Mouse (Mus musculus) mature B cell (primary cell): ENCODE measurements around the gene Upk2.
"Not testable (repeated sequence)": the region's sequence is repeated elsewhere in the genome, so short reads cannot be mapped to it uniquely, and the experiment has no call there.

ENCODE experiments used
- in situ Hi-C: fragments of 300-500 bp; cut with MboI; formaldehyde crosslinking; loops from 2 replicates; pipeline ENCODE4 v1.14.3; 2019

Upk2 gene

GRCm38 (mm10) chr9:44468800-44469199 lies 14.0 kb upstream of the Upk2 start:
- in situ Hi-C loops = no loop called here

GRCm38 (mm10) chr9:44468224-44468623 lies 13.4 kb upstream of the Upk2 start:
- in situ Hi-C loops = no loop called here

GRCm38 (mm10) chr9:44461950-44462349 lies 7.2 kb upstream of the Upk2 start:
- in situ Hi-C loops = no loop called here

- in situ Hi-C loops = loop anchor here (5.0 kb wide), 1 partner anchor 45 kb away; no protein-coding TSS in a partner anchor
Measured at GRCm38 (mm10) chr9:44457035-44457742, 2.4 kb upstream of the Upk2 start.

GRCm38 (mm10) chr9:44454132-44454890 lies 465 bp downstream of the Upk2 start:
- in situ Hi-C loops = no loop called here

GRCm38 (mm10) chr9:44450387-44450786 lies 4.4 kb downstream of the Upk2 start:
- in situ Hi-C loops = no loop called here

- in situ Hi-C loops = not testable (repeated sequence)
Measured at GRCm38 (mm10) chr9:44444402-44445025, 10.3 kb downstream of the Upk2 start.

GRCm38 (mm10) chr9:44440961-44441360 lies 13.8 kb downstream of the Upk2 start, which contains the start of gene Foxr1:
Foxr1 (minus strand) TSS chr9:44441136.
- in situ Hi-C loops = no loop called here

GRCm38 (mm10) chr9:44435747-44436146 lies 19.0 kb downstream of the Upk2 start:
- in situ Hi-C loops = no loop called here

- in situ Hi-C loops = no loop called here
Measured at GRCm38 (mm10) chr9:44432577-44433185, 22.1 kb downstream of the Upk2 start.

GRCm38 (mm10) chr9:44423576-44423975 lies 31.2 kb downstream of the Upk2 start:
- in situ Hi-C loops = no loop called here

- in situ Hi-C loops = no loop called here
Measured at GRCm38 (mm10) chr9:44420280-44420898, 34.4 kb downstream of the Upk2 start.

GRCm38 (mm10) chr9:44419730-44420129 lies 35.0 kb downstream of the Upk2 start:
- in situ Hi-C loops = not testable (repeated sequence)

GRCm38 (mm10) chr9:44418519-44419385 lies 36.0 kb downstream of the Upk2 start, which contains the start of gene Ccdc84:
Ccdc84 (minus strand) TSS chr9:44418569.
- in situ Hi-C loops = no loop called here

- in situ Hi-C loops = no loop called here
Measured at GRCm38 (mm10) chr9:44417892-44418363, 36.8 kb downstream of the Upk2 start.

- in situ Hi-C loops = no loop called here
Measured at GRCm38 (mm10) chr9:44417156-44417891, 37.5 kb downstream of the Upk2 start.

- in situ Hi-C loops = no loop called here
Measured at GRCm38 (mm10) chr9:44412781-44413180, 42.0 kb downstream of the Upk2 start.

- in situ Hi-C loops = no loop called here
Measured at GRCm38 (mm10) chr9:44412306-44412705, 42.5 kb downstream of the Upk2 start.

- in situ Hi-C loops = no loop called here
Measured at GRCm38 (mm10) chr9:44411601-44412130, 43.1 kb downstream of the Upk2 start.
